Mouse (Mus musculus) E14TG2a.4 (cell line): ENCODE measurements around the gene Rnf216.

Experiments used
- CTCF ChIP-seq: conservative IDR thresholded peaks from 2 replicates; pipeline ENCODE4 v1.5.1; 2014; ENCODE audit warnings: low read length
- NANOG ChIP-seq: IDR thresholded peaks from 2 replicates; pipeline ENCODE4 v1.6.1; 2014; ENCODE audit warnings: borderline replicate concordance, low read length, mixed read lengths
- POU5F1 ChIP-seq: IDR thresholded peaks from 2 replicates; pipeline ENCODE4 v1.6.1; 2014; ENCODE audit warnings: low read length, borderline replicate concordance

GRCm38 (mm10) chr5:143066096-143066495 is 46.7 kb downstream of the Rnf216 start:
- TF ChIP-seq NANOG, result no peak
- TF ChIP-seq CTCF, result no peak
- TF ChIP-seq POU5F1, result no peak
